Mouse (Mus musculus) limb, embryonic 11.5 days (tissue): ENCODE data around the gene Rragd. TPM values are rescaled to one million over a fixed set of nuclear protein-coding genes. Genes with fewer than 3 reads are reported as not detected.

Source experiments
- polyA plus RNA-seq: library from polyadenylated mRNA; unstranded; fragments of >200 nt; fragmentation: Nextera tagmentation; extraction: Ambion mirVana; gene quantifications from 2 replicates; pipeline ENCODE4 v1.2.1, GENCODE M21; 2014

Gene Rragd
- polyA plus RNA-seq, 1 experiment from 2014 or later, result 25.8 TPM

Other genes starting within 250 kb of the Rragd start
- gene Lyrm2, start 182.8 kb upstream of the Rragd start, polyA plus RNA-seq, result 114 and 127 TPM in 2 replicates
- gene Ankrd6, start 32.2 kb upstream of the Rragd start, polyA plus RNA-seq, result 9.4 and 10.4 TPM in 2 replicates
- gene Ube2j1, start 48.4 kb downstream of the Rragd start, polyA plus RNA-seq, result 40.9 and 42.2 TPM in 2 replicates
- 0.23 and 0.27 TPM in 2 replicates for gene Gabrr2, start 80.0 kb downstream of the Rragd start, polyA plus RNA-seq
- gene Gabrr1, start 149.5 kb downstream of the Rragd start, polyA plus RNA-seq, result not detected in 2 replicates
- 0.69 and 0.95 TPM in 2 replicates for gene Pm20d2, start 206.7 kb downstream of the Rragd start, polyA plus RNA-seq
- gene Srsf12, start 226.0 kb downstream of the Rragd start, polyA plus RNA-seq, result 10.9 and 12.0 TPM in 2 replicates